Comparison of ENCODE assay signal across 18 mouse cellular contexts in the genomic region with DNA sequence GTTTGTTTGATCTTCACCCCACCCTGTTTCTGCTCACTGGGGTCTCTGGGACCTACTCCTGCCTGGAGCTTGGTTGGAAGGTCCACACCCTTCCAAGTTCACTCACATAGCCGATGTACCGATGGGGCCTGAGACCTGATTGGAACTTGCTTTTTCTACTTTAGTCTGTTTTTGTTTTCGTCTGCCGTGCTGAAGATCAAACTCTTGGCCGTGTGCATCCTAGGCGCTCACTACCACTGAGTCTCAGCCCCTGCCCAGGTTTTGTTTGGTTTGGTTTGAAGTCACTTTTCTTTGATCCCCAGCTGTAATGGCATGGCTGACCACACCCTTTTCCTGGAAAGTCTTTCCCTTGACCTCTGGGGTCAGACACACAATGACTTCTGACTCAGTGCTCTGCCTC. TPM values are rescaled to one million over a fixed set of nuclear protein-coding genes. Genes with fewer than 3 reads are reported as not detected.
DNase-seq lines count a peak whose midpoint lies in the region; ATAC-seq and TF ChIP-seq lines count a peak whose summit lies in the region.
"Had no signal": no experiment of that assay in that cellular context is flagged by ENCODE, and none has a peak within 500 bp of the region (broad histone marks: within the 10 kb centered on the region; RNA-seq: fewer than 3 reads in every experiment).

No protein-coding gene starts in this region.

- no peak for DNase-seq in forebrain, postnatal 0 days
- no peak for DNase-seq in forebrain, embryonic 14.5 days (ENCODE audit: low spot score)
- no peak for DNase-seq in lung, postnatal 25 days (ENCODE audit: low spot score)
- DNase-seq in stomach, postnatal 0 days (ENCODE audit: low spot score), result peak; percentile 23
- DNase-seq in retina, embryonic 14.5 days (ENCODE audit: low spot score), result no peak
- DNase-seq in cerebellum, postnatal 25 days, result no peak
- DNase-seq: cerebellum, postnatal 36 days; lung, postnatal 14 days had no signal

- H3K9me3 ChIP-seq in forebrain, postnatal 0 days (ENCODE audit: low read length), result no peaks in the 10 kb centered on the region
- H3K9me3 ChIP-seq in forebrain, embryonic 14.5 days (replicated peaks; ENCODE audit: control insufficient read depth, low read length), result no peaks in the 10 kb centered on the region
- H3K9me3 ChIP-seq in lung, embryonic 15.5 days, result no peaks in the 10 kb centered on the region
- no peaks in the 10 kb centered on the region for H3K9me3 ChIP-seq in limb, embryonic 13.5 days
- no peaks in the 10 kb centered on the region for H3K9me3 ChIP-seq in stomach, postnatal 0 days (ENCODE audit: control insufficient read depth, low read length)
- H3K9me3 ChIP-seq: embryonic facial prominence, embryonic 13.5 days; heart, embryonic 13.5 days; midbrain, embryonic 12.5 days had no signal

- H3K27me3 ChIP-seq in forebrain, postnatal 0 days (ENCODE audit: insufficient read depth, low read length), result no peaks in the 10 kb centered on the region
- no peaks in the 10 kb centered on the region for H3K27me3 ChIP-seq in forebrain, embryonic 14.5 days (replicated peaks; ENCODE audit: control insufficient read depth, insufficient read depth, low read length)
- H3K27me3 ChIP-seq in lung, embryonic 15.5 days, result no peaks in the 10 kb centered on the region
- H3K27me3 ChIP-seq in limb, embryonic 13.5 days, result no peaks in the 10 kb centered on the region
- no peaks in the 10 kb centered on the region for H3K27me3 ChIP-seq in stomach, postnatal 0 days (ENCODE audit: control insufficient read depth, insufficient read depth, low read length)
- H3K27me3 ChIP-seq: embryonic facial prominence, embryonic 13.5 days; heart, embryonic 13.5 days had no signal

- H3K4me3 ChIP-seq in forebrain, postnatal 0 days (ENCODE audit: low read depth, low read length), result no peak overlapping the region
- H3K4me3 ChIP-seq in forebrain, embryonic 14.5 days (ENCODE audit: low read depth, low read length), result no peak overlapping the region
- H3K4me3 ChIP-seq in lung, embryonic 15.5 days, result no peak overlapping the region
- H3K4me3 ChIP-seq in limb, embryonic 13.5 days, result no peak overlapping the region
- H3K4me3 ChIP-seq in stomach, postnatal 0 days (ENCODE audit: low read depth, low read length), result no peak overlapping the region
- H3K4me3 ChIP-seq: embryonic facial prominence, embryonic 13.5 days; heart, embryonic 13.5 days; midbrain, embryonic 12.5 days had no signal

- TF ChIP-seq CTCF in forebrain, postnatal 0 days (IDR thresholded peaks at IDR 0.05; ENCODE audit: low read depth), result no peak
- TF ChIP-seq CTCF in stomach, postnatal 0 days (IDR thresholded peaks at IDR 0.05; ENCODE audit: low read depth), result no peak

- TF ChIP-seq EP300 in stomach, postnatal 0 days (optimal IDR thresholded peaks at IDR 0.05), result no peak

- WGBS in forebrain, postnatal 0 days, result 84% methylated on average over 6 of the region's 6 CpGs
- 94% methylated on average over 6 of the region's 6 CpGs for WGBS in forebrain, embryonic 14.5 days
- WGBS in lung, embryonic 15.5 days, result 72% methylated on average over 6 of the region's 6 CpGs
- WGBS in limb, embryonic 13.5 days, result 78% methylated on average over 6 of the region's 6 CpGs
- 70% methylated on average over 6 of the region's 6 CpGs for WGBS in stomach, postnatal 0 days

- no peaks in the 10 kb centered on the region for H3K36me3 ChIP-seq in forebrain, postnatal 0 days (ENCODE audit: insufficient read depth)
- H3K36me3 ChIP-seq in forebrain, embryonic 14.5 days (ENCODE audit: control insufficient read depth, insufficient read depth, low read length), result no peaks in the 10 kb centered on the region
- no peaks in the 10 kb centered on the region for H3K36me3 ChIP-seq in lung, embryonic 15.5 days
- no peaks in the 10 kb centered on the region for H3K36me3 ChIP-seq in limb, embryonic 13.5 days
- no peaks in the 10 kb centered on the region for H3K36me3 ChIP-seq in stomach, postnatal 0 days (ENCODE audit: control insufficient read depth, insufficient read depth, low read length)
- H3K36me3 ChIP-seq: embryonic facial prominence, embryonic 13.5 days; G1E; heart, embryonic 13.5 days; midbrain, embryonic 12.5 days had no signal

- peaks cover 5% of the 10 kb centered on the region; the same call in 1 of the 2 replicates for H3K4me1 ChIP-seq in forebrain, postnatal 0 days (ENCODE audit: insufficient read depth)
- peaks cover 14% of the 10 kb centered on the region for H3K4me1 ChIP-seq in forebrain, embryonic 14.5 days (ENCODE audit: control insufficient read depth, insufficient read depth, low read length)
- peaks cover 48% of the 10 kb centered on the region for H3K4me1 ChIP-seq in lung, embryonic 15.5 days
- H3K4me1 ChIP-seq in limb, embryonic 13.5 days, result peaks cover 61% of the 10 kb centered on the region
- H3K4me1 ChIP-seq in stomach, postnatal 0 days (replicated peaks; ENCODE audit: control insufficient read depth, insufficient read depth), result no peaks in the 10 kb centered on the region

- H3K4me2 ChIP-seq in forebrain, postnatal 0 days (ENCODE audit: low read depth), result no peak overlapping the region
- no peak overlapping the region for H3K4me2 ChIP-seq in forebrain, embryonic 14.5 days (ENCODE audit: low read length)
- H3K4me2 ChIP-seq in lung, embryonic 15.5 days, result no peak overlapping the region
- no peak overlapping the region for H3K4me2 ChIP-seq in limb, embryonic 13.5 days (replicated peaks)
- no peak overlapping the region for H3K4me2 ChIP-seq in stomach, postnatal 0 days (replicated peaks; ENCODE audit: low read depth)
- H3K4me2 ChIP-seq: embryonic facial prominence, embryonic 13.5 days; heart, embryonic 13.5 days; midbrain, embryonic 12.5 days had no signal

- no peak overlapping the region for H3K9ac ChIP-seq in forebrain, postnatal 0 days
- H3K9ac ChIP-seq in forebrain, embryonic 14.5 days (ENCODE audit: low read length), result no peak overlapping the region
- no peak overlapping the region for H3K9ac ChIP-seq in lung, embryonic 15.5 days
- no peak overlapping the region for H3K9ac ChIP-seq in limb, embryonic 13.5 days
- H3K9ac ChIP-seq in stomach, postnatal 0 days (ENCODE audit: low read length), result no peak overlapping the region
- H3K9ac ChIP-seq: embryonic facial prominence, embryonic 13.5 days; midbrain, embryonic 12.5 days had no signal

- H3K27ac ChIP-seq in forebrain, postnatal 0 days (ENCODE audit: low read depth, low read length), result 0 out of 2 replicates have a peak overlapping the region, but pooled peaks have one; percentile 40
- no peak overlapping the region for H3K27ac ChIP-seq in forebrain, embryonic 14.5 days (ENCODE audit: low read depth, low read length)
- peak overlapping the region; percentile 86 for H3K27ac ChIP-seq in lung, embryonic 15.5 days
- H3K27ac ChIP-seq in limb, embryonic 13.5 days, result peak overlapping the region; percentile 69; the same call in 1 of the 2 replicates
- H3K27ac ChIP-seq in stomach, postnatal 0 days (replicated peaks), result peak overlapping the region; percentile 76
- H3K27ac ChIP-seq: midbrain, embryonic 12.5 days had no signal

- ATAC-seq in forebrain, postnatal 0 days, result no peak
- no peak for ATAC-seq in forebrain, embryonic 14.5 days
- no peak for ATAC-seq in lung, embryonic 15.5 days (ENCODE audit: borderline replicate concordance, extremely low read depth, low FRiP score, low TSS enrichment)
- no peak for ATAC-seq in limb, embryonic 13.5 days (ENCODE audit: low FRiP score, low read depth)
- no peak for ATAC-seq in stomach, postnatal 0 days (ENCODE audit: low FRiP score, low TSS enrichment)

RNA-seq across cellular contexts. Expression of a gene that starts 17.3 kb away (rescaled TPM):
- not detected in 2 replicates for total RNA-seq in forebrain, postnatal 0 days (2014; rRNA removed)
- polyA plus RNA-seq in forebrain, postnatal 0 days (2015; fragmentation: Nextera tagmentation; extraction: Ambion mirVana), result 0.24 TPM in 1 of 2 replicates, not detected in the other
- not detected in 2 replicates for polyA plus RNA-seq in forebrain, embryonic 14.5 days (2014; fragmentation: Nextera tagmentation; extraction: Ambion mirVana)
- polyA plus RNA-seq in lung, embryonic 15.5 days (2015; fragmentation: Nextera tagmentation; extraction: Ambion mirVana), result not detected in 2 replicates
- polyA plus RNA-seq in limb, embryonic 13.5 days (2015; fragmentation: Nextera tagmentation; extraction: Ambion mirVana), result not detected in 2 replicates
- polyA plus RNA-seq in stomach, postnatal 0 days (2015; fragmentation: Nextera tagmentation; extraction: Ambion mirVana), result not detected in 2 replicates
- total RNA-seq: adrenal gland, postnatal 14 days; G1E; gastrocnemius, postnatal 36 days; left cerebral cortex, postnatal 10 days had no signal
- polyA plus RNA-seq: embryonic facial prominence, embryonic 13.5 days; G1E; heart, embryonic 13.5 days; kidney, embryonic 16.5 days; midbrain, embryonic 12.5 days had no signal

RNA-seq across cellular contexts. Expression of a gene that starts 25.7 kb away (rescaled TPM):
- total RNA-seq in forebrain, postnatal 0 days (2014; rRNA removed), result not detected in 2 replicates
- polyA plus RNA-seq in forebrain, postnatal 0 days (2015; fragmentation: Nextera tagmentation; extraction: Ambion mirVana), result 0.13 and 0.25 TPM in 2 replicates
- 0.20 and 0.21 TPM in 2 replicates for polyA plus RNA-seq in forebrain, embryonic 14.5 days (2014; fragmentation: Nextera tagmentation; extraction: Ambion mirVana)
- polyA plus RNA-seq in lung, embryonic 15.5 days (2015; fragmentation: Nextera tagmentation; extraction: Ambion mirVana), result 0.08 and 0.39 TPM in 2 replicates
- 0.46 and 0.56 TPM in 2 replicates for polyA plus RNA-seq in limb, embryonic 13.5 days (2015; fragmentation: Nextera tagmentation; extraction: Ambion mirVana)
- polyA plus RNA-seq in stomach, postnatal 0 days (2015; fragmentation: Nextera tagmentation; extraction: Ambion mirVana), result 2.7 and 3.1 TPM in 2 replicates
- total RNA-seq: adrenal gland, postnatal 14 days; gastrocnemius, postnatal 36 days; left cerebral cortex, postnatal 10 days had no signal
- polyA plus RNA-seq: G1E had no signal
